Mouse (Mus musculus) adipocyte (in vitro differentiated cells): Measurements from ENCODE around the gene Aldoart2.
"Not testable (repeated sequence)": the region's sequence is repeated elsewhere in the genome, so short reads cannot be mapped to it uniquely, and the experiment has no call there.

ENCODE experiments used
- DNase-seq: peaks from one replicate; pipeline ENCODE4 v3.0.0-alpha.2; 2016; ENCODE audit warnings: low spot score

Gene Aldoart2

GRCm38 (mm10) chr12:55565206-55565605 is at the start of gene Aldoart2:
Gene Aldoart2, plus strand, starts transcription at chr12:55565239.
- DNase-seq = no peak

- peak; percentile 85 for DNase-seq
These were observed 46.8 kb upstream of the Aldoart2 start for GRCm38 (mm10) chr12:55518061-55518738.

GRCm38 (mm10) chr12:55526983-55527752 is 37.9 kb upstream of the Aldoart2 start:
- DNase-seq = no peak

- DNase-seq = no peak
These were observed 28.4 kb upstream of the Aldoart2 start for GRCm38 (mm10) chr12:55536537-55537135.

- DNase-seq = no peak
These were observed 27.3 kb upstream of the Aldoart2 start for GRCm38 (mm10) chr12:55537742-55538141.

GRCm38 (mm10) chr12:55538328-55538971 is 26.6 kb upstream of the Aldoart2 start:
- no peak for DNase-seq

GRCm38 (mm10) chr12:55539157-55539556 is 25.9 kb upstream of the Aldoart2 start:
- DNase-seq = no peak

GRCm38 (mm10) chr12:55554901-55555300 is 10.1 kb upstream of the Aldoart2 start:
- not testable (repeated sequence) for DNase-seq

GRCm38 (mm10) chr12:55557866-55558265 is 7.2 kb upstream of the Aldoart2 start:
- DNase-seq = no peak

GRCm38 (mm10) chr12:55559184-55559855 is 5.7 kb upstream of the Aldoart2 start:
- DNase-seq = no peak

- no peak for DNase-seq
These were observed 4.9 kb upstream of the Aldoart2 start for GRCm38 (mm10) chr12:55560025-55560690.

GRCm38 (mm10) chr12:55563742-55564141 is 1.3 kb upstream of the Aldoart2 start:
- DNase-seq = no peak

GRCm38 (mm10) chr12:55564187-55564963 is 664 bp upstream of the Aldoart2 start:
- no peak for DNase-seq

GRCm38 (mm10) chr12:55565867-55566266 is 828 bp downstream of the Aldoart2 start:
- DNase-seq = no peak

- no peak for DNase-seq
These were observed 1.8 kb downstream of the Aldoart2 start for GRCm38 (mm10) chr12:55566837-55567236.

GRCm38 (mm10) chr12:55568466-55568865 is 3.4 kb downstream of the Aldoart2 start:
- no peak for DNase-seq

- DNase-seq = no peak
These were observed 4.6 kb downstream of the Aldoart2 start for GRCm38 (mm10) chr12:55569676-55570075.

GRCm38 (mm10) chr12:55570646-55571045 is 5.6 kb downstream of the Aldoart2 start:
- no peak for DNase-seq

- DNase-seq = no peak
These were observed 6.1 kb downstream of the Aldoart2 start for GRCm38 (mm10) chr12:55571181-55571580.

GRCm38 (mm10) chr12:55571661-55572060 is 6.6 kb downstream of the Aldoart2 start:
- no peak for DNase-seq

GRCm38 (mm10) chr12:55573089-55573488 is 8.1 kb downstream of the Aldoart2 start:
- no peak for DNase-seq
